Mouse (Mus musculus): ENCODE results near the gene Slc35b2.

The Slc35b2 gene

GRCm38 (mm10) chr17:45545278-45545961, 18.3 kb upstream of the Slc35b2 start:
- no peak for DNase-seq (ENCODE audit: low spot score in 2 of 2)

- no peak for DNase-seq (ENCODE audit: low spot score in 2 of 2)
These were observed 16.7 kb upstream of the Slc35b2 start for GRCm38 (mm10) chr17:45546941-45547340.

GRCm38 (mm10) chr17:45547461-45548190, 16.0 kb upstream of the Slc35b2 start:
- DNase-seq (ENCODE audit: low spot score in 2 of 2) = no peak

- DNase-seq (ENCODE audit: low spot score in 2 of 2) = no peak
These were observed 14.8 kb upstream of the Slc35b2 start for GRCm38 (mm10) chr17:45548541-45549512.

GRCm38 (mm10) chr17:45549617-45550181, 14.0 kb upstream of the Slc35b2 start, which contains the start of gene Tmem151b:
Gene Tmem151b (minus strand): TSS chr17:45549677.
- no peak for DNase-seq (ENCODE audit: low spot score in 2 of 2)

GRCm38 (mm10) chr17:45550253-45550652, 13.4 kb upstream of the Slc35b2 start:
- DNase-seq (ENCODE audit: low spot score in 2 of 2) = no peak

GRCm38 (mm10) chr17:45551249-45551796, 12.4 kb upstream of the Slc35b2 start:
- peak in 1 of 2 experiments; percentile 2 for DNase-seq (ENCODE audit: low spot score in 2 of 2)

GRCm38 (mm10) chr17:45551816-45552451, 11.7 kb upstream of the Slc35b2 start:
- DNase-seq (ENCODE audit: low spot score in 2 of 2) = peak; percentile 68 to 80

- peak in 1 of 2 experiments; percentile 2 for DNase-seq (ENCODE audit: low spot score in 2 of 2)
These were observed 10.6 kb upstream of the Slc35b2 start for GRCm38 (mm10) chr17:45553065-45553464.

GRCm38 (mm10) chr17:45554420-45554819, 9.3 kb upstream of the Slc35b2 start:
- DNase-seq (ENCODE audit: low spot score in 2 of 2) = peak in 1 of 2 experiments; percentile 4

- DNase-seq (ENCODE audit: low spot score in 2 of 2) = peak; percentile 54 to 98
These were observed 8.1 kb upstream of the Slc35b2 start, which contains the start of gene Nfkbie for GRCm38 (mm10) chr17:45555452-45556106. Gene Nfkbie (plus strand): TSS chr17:45555703.

- DNase-seq (ENCODE audit: low spot score in 2 of 2) = no peak
These were observed 7.6 kb upstream of the Slc35b2 start for GRCm38 (mm10) chr17:45556107-45556489.

GRCm38 (mm10) chr17:45556514-45557245, 7.0 kb upstream of the Slc35b2 start:
- DNase-seq (ENCODE audit: low spot score in 2 of 2) = peak in 1 of 2 experiments; percentile 43

GRCm38 (mm10) chr17:45557246-45557824, 6.3 kb upstream of the Slc35b2 start:
- peak in 1 of 2 experiments; percentile 45 for DNase-seq (ENCODE audit: low spot score in 2 of 2)

GRCm38 (mm10) chr17:45557998-45558862, 5.4 kb upstream of the Slc35b2 start:
- peak; percentile 40 to 53 for DNase-seq (ENCODE audit: low spot score in 2 of 2)

GRCm38 (mm10) chr17:45559732-45560525, 3.7 kb upstream of the Slc35b2 start:
- no peak for DNase-seq (ENCODE audit: low spot score in 2 of 2)

- no peak for DNase-seq (ENCODE audit: low spot score in 2 of 2)
These were observed 458 bp upstream of the Slc35b2 start for GRCm38 (mm10) chr17:45563216-45563615.

Data from spleen, postnatal 10 days (tissue).